Mouse (Mus musculus) hindlimb bud, embryonic 11.5 days (tissue): Measurements from ENCODE around the gene Aox3.

Experiments used
- DNase-seq: peaks from one replicate; pipeline ENCODE4 v3.0.0-alpha.2; 2012; ENCODE audit warnings: low read depth, low spot score; ENCODE audit errors: extremely low spot score

The Aox3 gene

GRCm38 (mm10) chr1:58197023-58197422, 84.1 kb downstream of the Aox3 start:
- DNase-seq: no peak

GRCm38 (mm10) chr1:58198386-58198785, 85.5 kb downstream of the Aox3 start:
- no peak for DNase-seq

GRCm38 (mm10) chr1:58210203-58210602, 97.3 kb downstream of the Aox3 start, which contains the start of gene Aox4:
Aox4 (plus strand) TSS chr1:58210397.
- DNase-seq: no peak

DNA sequence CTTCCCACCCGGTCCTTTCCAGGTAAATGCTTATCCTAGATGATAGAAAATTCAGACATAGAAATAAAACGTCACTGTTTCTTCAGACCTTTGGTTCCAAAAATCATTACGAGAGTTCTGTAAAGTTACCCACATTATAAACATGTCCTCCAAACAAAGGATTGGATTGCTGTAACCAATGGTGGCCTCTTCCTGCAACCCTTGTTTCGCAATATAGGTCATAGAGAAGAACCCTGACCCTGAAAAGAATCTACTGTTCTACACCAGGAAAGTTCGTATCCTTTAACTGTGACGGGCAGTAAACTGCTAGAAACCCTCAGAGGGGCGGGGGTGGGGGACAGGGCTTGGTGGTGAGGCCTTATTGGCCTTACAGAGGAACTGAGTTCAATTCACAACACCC, 99.9 kb downstream of the Aox3 start:
- no peak for DNase-seq

- no peak for DNase-seq
These were observed 100.9 kb downstream of the Aox3 start for GRCm38 (mm10) chr1:58213838-58214237.

DNA sequence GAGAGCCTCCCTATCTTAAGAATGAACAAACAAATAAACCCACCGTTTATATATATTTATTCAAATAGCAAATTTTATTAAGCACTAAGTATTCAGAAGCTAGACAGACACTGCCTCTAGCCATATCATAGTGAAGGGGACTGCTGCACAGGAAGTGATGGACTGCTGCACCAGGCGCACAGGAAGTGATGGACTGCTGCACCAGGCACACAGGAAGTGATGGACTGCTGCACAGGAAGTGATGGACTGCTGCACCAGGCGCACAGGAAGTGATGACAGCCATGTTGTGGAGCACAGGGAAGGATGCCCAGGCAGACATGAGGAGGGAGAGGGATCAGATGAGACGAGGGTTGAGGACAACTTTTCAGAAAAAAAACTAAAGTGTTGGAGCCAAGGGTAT, 102.4 kb downstream of the Aox3 start:
- DNase-seq: no peak

GRCm38 (mm10) chr1:58215956-58216532, 103.1 kb downstream of the Aox3 start:
- no peak for DNase-seq

GRCm38 (mm10) chr1:58221070-58221469, 108.1 kb downstream of the Aox3 start:
- DNase-seq: no peak

GRCm38 (mm10) chr1:58221879-58222278, 108.9 kb downstream of the Aox3 start:
- DNase-seq: no peak

GRCm38 (mm10) chr1:58228086-58228485, 115.2 kb downstream of the Aox3 start:
- DNase-seq: no peak

GRCm38 (mm10) chr1:58228916-58229315, 116.0 kb downstream of the Aox3 start:
- no peak for DNase-seq

DNA sequence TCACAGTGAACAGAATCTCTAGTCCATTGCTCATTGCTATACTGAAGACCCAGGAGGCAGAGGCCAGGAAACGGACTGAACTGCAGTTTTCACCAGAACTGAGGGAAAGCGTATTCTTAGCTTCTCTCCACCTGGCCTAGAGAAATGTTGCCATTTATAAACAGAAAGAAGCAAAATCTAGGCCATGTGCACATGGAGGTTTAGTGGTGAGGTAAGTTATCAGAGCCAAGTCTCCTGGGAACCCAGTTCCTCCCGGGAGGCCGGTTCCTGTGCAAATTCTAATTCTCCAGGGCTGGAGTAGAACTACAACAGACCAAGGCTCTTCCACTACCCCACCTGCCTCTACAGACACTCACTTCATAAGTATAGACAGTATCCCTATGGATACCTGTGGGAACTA, 116.8 kb downstream of the Aox3 start:
- no peak for DNase-seq

- DNase-seq: no peak
These were observed 117.6 kb downstream of the Aox3 start for GRCm38 (mm10) chr1:58230542-58230941.

DNA sequence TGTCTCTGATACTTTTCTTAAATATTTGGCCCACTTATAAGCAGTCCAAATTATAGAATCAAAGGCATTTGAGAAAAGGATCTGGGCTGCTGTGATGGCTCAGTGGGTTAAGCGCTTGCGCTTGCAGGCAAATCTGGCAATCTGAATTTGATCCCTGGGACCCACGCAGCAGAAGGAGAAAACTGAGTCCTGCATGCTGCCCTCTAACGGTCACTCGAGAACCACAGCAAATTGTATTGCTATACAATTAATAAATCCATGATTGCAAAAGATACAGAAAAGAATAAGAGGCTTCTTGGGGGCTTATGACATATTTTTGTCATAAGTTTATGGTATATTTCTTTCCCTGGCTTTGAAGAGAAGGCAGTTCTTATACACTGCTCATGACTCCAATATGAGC, 122.5 kb downstream of the Aox3 start:
- no peak for DNase-seq

DNA sequence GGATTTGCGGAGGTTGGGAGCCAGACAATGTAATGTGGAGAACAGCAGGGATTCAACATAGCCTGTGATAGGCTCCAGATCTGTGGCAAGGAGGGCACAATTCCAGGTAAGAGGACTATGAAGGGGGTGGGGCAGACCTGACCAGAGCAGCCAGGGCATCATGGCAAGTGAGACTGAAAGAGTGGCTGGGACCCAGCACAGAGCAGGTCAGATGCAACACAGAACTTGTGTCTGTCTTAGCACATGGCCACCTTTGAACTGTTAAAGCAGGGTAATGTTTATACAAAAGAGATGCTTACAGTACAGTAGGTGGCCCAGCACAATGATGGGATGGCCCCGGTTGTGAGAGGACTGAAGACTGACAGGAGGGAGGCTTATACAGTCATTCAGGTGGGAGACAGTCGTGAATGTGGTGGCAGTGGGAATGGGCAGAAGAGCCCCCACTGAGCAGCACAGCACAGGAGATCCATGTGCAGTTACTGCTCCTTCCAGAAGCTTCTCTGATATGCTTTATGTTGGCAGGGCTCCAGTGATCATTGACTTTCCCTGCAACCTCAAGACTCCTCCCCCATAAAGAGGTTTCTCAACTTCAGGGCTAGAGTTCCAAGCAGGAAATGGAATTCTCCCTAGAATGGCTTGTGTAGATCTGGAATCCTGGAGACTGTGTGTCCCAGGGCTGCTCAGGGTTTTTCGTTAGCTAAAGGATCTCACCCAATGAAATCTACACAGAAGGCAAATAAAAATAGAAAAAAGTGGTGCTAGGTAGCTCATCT, 124.8 kb downstream of the Aox3 start:
- no peak for DNase-seq

GRCm38 (mm10) chr1:58238440-58238839, 125.5 kb downstream of the Aox3 start:
- no peak for DNase-seq

DNA sequence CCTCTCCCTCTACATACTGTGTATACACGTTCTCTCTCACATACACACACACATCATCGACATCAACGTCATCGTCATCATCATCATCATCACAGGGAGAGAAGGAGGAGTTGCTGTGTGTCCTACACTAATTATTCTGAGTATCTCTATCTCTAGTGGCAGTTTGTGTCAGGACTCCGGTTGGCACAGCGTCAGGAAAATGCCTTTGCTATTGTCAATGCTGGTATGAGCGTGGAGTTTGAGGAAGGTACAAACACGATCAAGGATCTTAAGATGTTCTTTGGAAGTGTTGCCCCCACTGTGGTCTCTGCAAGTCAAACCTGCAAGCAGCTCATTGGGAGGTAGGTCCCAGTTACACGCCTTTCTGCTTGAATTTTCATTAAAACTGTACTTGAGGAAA, 126.0 kb downstream of the Aox3 start:
- DNase-seq: no peak

DNA sequence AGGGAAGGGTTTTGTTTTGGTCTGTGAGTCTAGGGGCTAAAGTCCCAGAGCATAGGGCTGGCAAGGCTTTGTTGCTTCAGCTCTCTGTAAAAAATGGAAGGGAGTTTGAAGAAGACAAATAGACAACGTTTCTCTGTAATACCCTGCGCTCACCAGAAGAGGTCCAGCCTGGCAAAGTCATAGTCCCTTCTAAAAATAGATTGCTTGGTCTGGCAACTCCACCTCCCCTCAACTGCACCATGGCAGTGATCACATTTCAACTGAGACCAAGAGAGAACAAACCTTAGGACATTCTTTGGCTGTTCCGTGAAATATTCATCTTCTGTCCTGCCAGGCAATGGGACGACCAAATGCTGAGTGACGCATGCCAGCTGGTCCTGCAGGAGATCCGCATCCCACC, 127.4 kb downstream of the Aox3 start:
- no peak for DNase-seq

- DNase-seq: no peak
These were observed 131.6 kb downstream of the Aox3 start for GRCm38 (mm10) chr1:58244487-58244886.

GRCm38 (mm10) chr1:58248518-58248917, 135.6 kb downstream of the Aox3 start:
- DNase-seq: no peak
